Mouse (Mus musculus): ENCODE data around the gene Angpt4.

- no peak for TF ChIP-seq CTCF (IDR thresholded peaks at IDR 0.05; ENCODE audit: insufficient read depth, low read depth, low read length)
- TF ChIP-seq POLR2A (IDR thresholded peaks at IDR 0.05; ENCODE audit: insufficient read depth, low read depth, low read length): no peak
Measured at GRCm38 (mm10) chr2:151910919-151911500, at the start of gene Angpt4.

All from olfactory bulb, adult 2 months (tissue).